Mouse (Mus musculus): ENCODE results near the gene Slc41a3.

The Slc41a3 gene

DNA sequence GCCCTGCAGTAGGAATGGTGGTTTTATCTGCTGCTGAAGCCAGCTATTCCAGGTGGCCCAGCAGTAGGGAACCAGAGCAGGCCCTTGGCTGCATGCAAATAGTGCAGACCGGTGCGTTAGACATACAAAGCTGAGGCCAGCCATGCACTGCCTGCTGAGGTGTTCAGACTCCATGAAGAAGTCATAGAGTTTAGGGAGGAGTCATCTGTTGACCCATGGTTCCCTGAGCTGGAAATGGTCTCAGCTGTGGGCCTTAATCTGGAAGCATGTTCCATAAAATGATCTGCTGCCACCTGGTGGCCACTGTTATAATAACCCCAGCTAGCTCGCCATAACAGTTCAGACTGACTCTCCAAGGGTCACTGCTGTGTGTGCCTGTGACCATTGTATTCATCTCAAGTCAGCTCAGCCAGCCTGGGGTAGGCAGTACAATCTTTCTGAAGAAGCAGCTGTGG lies 29.2 kb upstream of the Slc41a3 start:
- POLR2A ChIA-PET, result interaction anchor here in 3 of 4 experiments (0.5 to 5.3 kb wide), 26 partner anchors 9 to 931 kb away, joined by 3 to 28 read pairs (median 4); partner anchors contain the start of genes Slc41a3 (in 2 of the 3), Cfap100 (in 1 of the 3), Txnrd3 (in 1 of the 3) and Zxdc (in 1 of the 3)
- CTCF ChIA-PET, result interaction anchor here (0.6 to 2.5 kb wide), 77 partner anchors 8 to 1265 kb away, joined by 3 to 17 read pairs (median 4); partner anchors contain the start of genes Cfap100 (in 3 of the 4), Slc41a3 (in 1 of the 4) and Txnrd3 (in 1 of the 4)

DNA sequence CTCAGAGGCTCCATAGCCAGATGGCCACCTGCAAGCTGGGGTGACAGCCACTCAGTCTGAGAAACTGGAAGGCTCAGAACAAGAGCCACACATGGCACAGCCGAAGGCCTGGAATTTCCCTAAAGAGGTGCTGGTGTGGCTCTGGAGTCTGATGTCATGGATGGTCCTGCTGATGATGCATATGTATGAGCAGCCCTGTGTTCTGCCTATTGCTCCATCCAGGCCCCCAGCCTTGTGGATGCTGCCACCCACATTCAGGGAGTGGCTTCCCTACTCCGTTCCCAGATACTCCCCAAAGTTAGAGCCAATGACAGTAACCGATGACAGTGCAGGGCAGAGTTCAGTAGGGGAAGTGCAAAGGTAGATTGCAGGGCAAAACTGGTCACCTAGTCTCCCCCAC lies 26.4 kb upstream of the Slc41a3 start:
- ChIA-PET CTCF (no interaction called here), POLR2A (interaction anchor here in 1 of 4 experiments (4.0 kb wide), 1 partner anchor 16 kb away, joined by 18 read pairs; no protein-coding TSS in a partner anchor)

- ChIA-PET POLR2A (interaction anchor here in 1 of 4 experiments (0.5 kb wide), 1 partner anchor 1330 kb away, joined by 4 read pairs; no protein-coding TSS in a partner anchor), CTCF (interaction anchor here in 2 of 4 experiments (0.6 to 1.2 kb wide), 2 partner anchors 9 to 45 kb away, joined by 3 to 4 read pairs; no protein-coding TSS in a partner anchor)
Observed at GRCm38 (mm10) chr6:90582331-90582730, 22.2 kb upstream of the Slc41a3 start.

GRCm38 (mm10) chr6:90588113-90588512 lies 16.4 kb upstream of the Slc41a3 start:
- ChIA-PET POLR2A (interaction anchor here in 1 of 4 experiments (1.0 to 2.3 kb wide), 2 partner anchors 10 to 68 kb away, joined by 3 to 6 read pairs; no protein-coding TSS in a partner anchor), CTCF (interaction anchor here in 1 of 4 experiments (1.9 kb wide), 1 partner anchor 19 kb away, joined by 10 read pairs; no protein-coding TSS in a partner anchor)

GRCm38 (mm10) chr6:90590707-90591106 lies 13.8 kb upstream of the Slc41a3 start:
- POLR2A ChIA-PET, result interaction anchor here in 1 of 4 experiments (1.4 to 1.8 kb wide), 3 partner anchors 10 to 14 kb away, joined by 4 to 6 read pairs (median 5); partner anchors contain the start of gene Slc41a3
- CTCF ChIA-PET, result interaction anchor here in 3 of 4 experiments (1.0 to 1.7 kb wide), 5 partner anchors 15 to 30 kb away, joined by 3 to 5 read pairs (median 3); no protein-coding TSS in a partner anchor

- ChIA-PET CTCF (interaction anchor here in 2 of 4 experiments (0.5 to 1.5 kb wide), 6 partner anchors 10 to 267 kb away, joined by 3 to 4 read pairs (median 3); partner anchors contain the start of gene Slc41a3 (in 2 of the 2)), POLR2A (interaction anchor here in 1 of 4 experiments (1.7 kb wide), 1 partner anchor 10 kb away, joined by 8 read pairs; the partner anchor contains the start of gene Slc41a3)
Observed at GRCm38 (mm10) chr6:90594972-90595371, 9.6 kb upstream of the Slc41a3 start.

GRCm38 (mm10) chr6:90597060-90597459 lies 7.5 kb upstream of the Slc41a3 start:
- CTCF ChIA-PET, result interaction anchor here in 3 of 4 experiments (0.6 to 1.9 kb wide), 5 partner anchors 10 to 154 kb away, joined by 4 to 7 read pairs (median 4); no protein-coding TSS in a partner anchor

GRCm38 (mm10) chr6:90597592-90597991 lies 6.9 kb upstream of the Slc41a3 start:
- ChIA-PET POLR2A (interaction anchor here in 2 of 4 experiments (0.7 to 1.8 kb wide), 3 partner anchors 9 to 655 kb away, joined by 6 to 8 read pairs (median 7); no protein-coding TSS in a partner anchor), CTCF (interaction anchor here in 3 of 4 experiments (0.7 to 1.9 kb wide), 5 partner anchors 9 to 327 kb away, joined by 4 to 7 read pairs (median 4); no protein-coding TSS in a partner anchor)

More at GRCm38 (mm10) chr6:90597060-90597459, 7.5 kb upstream of the Slc41a3 start:
- POLR2A ChIA-PET, result interaction anchor here in 1 of 4 experiments (1.0 to 1.8 kb wide), 2 partner anchors 10 kb away, joined by 6 to 7 read pairs; no protein-coding TSS in a partner anchor

GRCm38 (mm10) chr6:90598197-90598596 lies 6.3 kb upstream of the Slc41a3 start:
- CTCF ChIA-PET, result interaction anchor here (0.5 to 0.9 kb wide), 4 partner anchors 8 to 326 kb away, joined by 3 to 10 read pairs (median 4); no protein-coding TSS in a partner anchor

DNA sequence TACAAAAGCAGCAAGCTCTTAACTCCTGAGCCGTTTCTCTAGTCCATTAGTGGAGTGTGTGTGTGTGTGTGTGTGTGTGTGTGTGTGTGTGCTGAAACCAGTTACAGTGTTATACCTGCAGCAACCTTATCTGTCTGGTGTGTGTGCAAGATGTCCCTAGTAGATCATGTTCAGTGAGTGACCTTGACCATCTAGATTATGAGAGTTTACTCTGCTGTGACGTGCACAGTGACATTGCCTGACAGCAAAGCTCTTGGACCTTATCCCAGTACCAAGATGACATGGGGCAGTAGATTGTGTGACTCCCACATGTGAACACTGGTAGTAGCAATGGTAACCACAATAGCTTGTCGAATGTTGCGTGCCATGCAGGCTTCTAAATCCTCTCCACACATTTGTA lies 4.2 kb upstream of the Slc41a3 start:
- ChIA-PET CTCF (interaction anchor here in 1 of 4 experiments (1.0 kb wide), 1 partner anchor 33 kb away, joined by 3 read pairs; no protein-coding TSS in a partner anchor), POLR2A (interaction anchor here in 1 of 4 experiments (0.6 to 1.0 kb wide), 7 partner anchors 9 to 216 kb away, joined by 3 to 6 read pairs (median 3); no protein-coding TSS in a partner anchor)

More at GRCm38 (mm10) chr6:90598197-90598596, 6.3 kb upstream of the Slc41a3 start:
- POLR2A ChIA-PET, result interaction anchor here in 2 of 4 experiments (0.7 to 1.8 kb wide), 3 partner anchors 8 to 655 kb away, joined by 6 to 8 read pairs (median 7); no protein-coding TSS in a partner anchor

- POLR2A ChIA-PET, result interaction anchor here in 2 of 4 experiments (1.1 to 1.4 kb wide), 2 partner anchors 10 to 89 kb away, joined by 3 to 5 read pairs; no protein-coding TSS in a partner anchor
- CTCF ChIA-PET, result interaction anchor here (0.5 to 1.4 kb wide), 6 partner anchors 10 to 173 kb away, joined by 3 to 8 read pairs (median 4); partner anchors contain the start of gene Cfap100 (in 1 of the 4)
Observed at GRCm38 (mm10) chr6:90601736-90602135, 2.8 kb upstream of the Slc41a3 start.

GRCm38 (mm10) chr6:90602304-90602703 lies 2.2 kb upstream of the Slc41a3 start:
- POLR2A ChIA-PET, result interaction anchor here in 2 of 4 experiments (0.7 to 1.4 kb wide), 3 partner anchors 11 to 92 kb away, joined by 3 to 5 read pairs (median 3); no protein-coding TSS in a partner anchor
- CTCF ChIA-PET, result interaction anchor here in 3 of 4 experiments (0.5 to 1.3 kb wide), 4 partner anchors 27 to 174 kb away, joined by 3 to 6 read pairs (median 4); partner anchors contain the start of gene Cfap100 (in 1 of the 3)

DNA sequence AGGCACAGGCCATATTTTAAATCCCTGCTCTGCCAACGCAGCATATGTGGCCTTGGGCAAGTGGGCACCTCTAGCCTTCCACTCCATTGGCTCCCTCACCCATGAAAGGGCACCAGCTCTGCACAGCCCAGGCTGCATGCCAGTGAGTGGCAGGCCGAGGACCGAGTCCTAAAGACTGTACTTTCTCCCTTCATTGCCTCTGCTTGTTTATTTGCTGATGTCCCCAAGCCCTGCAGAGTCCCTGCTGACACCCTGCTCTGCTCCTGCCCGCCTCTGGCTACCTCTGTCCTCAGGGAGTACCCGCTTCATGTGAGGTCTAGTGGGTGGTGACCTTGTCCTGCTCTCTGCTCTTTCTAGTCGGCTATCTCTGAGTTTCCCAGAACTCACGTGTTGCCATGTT lies 1.4 kb upstream of the Slc41a3 start:
- ChIA-PET POLR2A (no interaction called here), CTCF (interaction anchor here in 1 of 4 experiments (1.3 kb wide), 1 partner anchor 135 kb away, joined by 6 read pairs; no protein-coding TSS in a partner anchor)

- ChIA-PET CTCF (interaction anchor here (0.5 to 5.2 kb wide), 19 partner anchors 9 to 549 kb away, joined by 3 to 48 read pairs (median 3); partner anchors contain the start of genes Cfap100 (in 1 of the 4) and Iqsec1 (in 1 of the 4)), POLR2A (interaction anchor here (0.6 to 2.2 kb wide), 20 partner anchors 9 to 967 kb away, joined by 3 to 10 read pairs (median 4); partner anchors contain the start of genes Hdac11 (in 1 of the 4) and Zxdc (in 1 of the 4))
Observed at GRCm38 (mm10) chr6:90604130-90604529, 395 bp upstream of the Slc41a3 start.

GRCm38 (mm10) chr6:90605298-90605665 lies 757 bp downstream of the Slc41a3 start:
- ChIA-PET CTCF (interaction anchor here (0.7 to 5.2 kb wide), 14 partner anchors 10 to 384 kb away, joined by 3 to 48 read pairs (median 4); partner anchors contain the start of gene Iqsec1 (in 1 of the 4)), POLR2A (interaction anchor here in 3 of 4 experiments (0.9 to 2.2 kb wide), 14 partner anchors 9 to 235 kb away, joined by 3 to 10 read pairs (median 5); partner anchors contain the start of gene Zxdc (in 1 of the 3))

DNA sequence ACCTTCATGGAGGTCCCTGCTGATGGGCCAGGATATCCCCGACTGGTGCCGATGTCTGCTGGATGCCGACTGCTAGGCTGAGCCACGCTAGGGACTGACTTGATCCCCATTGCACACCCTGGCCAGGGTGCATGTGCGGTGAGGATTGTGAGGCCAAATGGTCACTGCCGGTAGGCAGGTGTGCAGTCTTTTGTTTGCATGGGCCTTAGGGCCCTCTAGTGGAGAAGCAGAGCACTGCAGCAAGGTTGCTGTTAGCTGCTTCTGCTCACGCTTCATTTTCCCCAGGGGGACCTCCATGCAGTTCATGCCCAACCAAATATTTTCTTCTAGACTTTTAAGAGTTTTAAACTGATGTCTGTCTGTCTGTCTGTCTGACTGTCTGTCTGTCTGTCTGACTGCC lies 2.0 kb downstream of the Slc41a3 start:
- ChIA-PET CTCF (interaction anchor here (0.5 to 5.2 kb wide), 136 partner anchors 8 to 1503 kb away, joined by 3 to 48 read pairs (median 4); partner anchors contain the start of genes Cfap100 (in 1 of the 4), Chst13 (in 1 of the 4) and Txnrd3 (in 1 of the 4)), POLR2A (interaction anchor here in 3 of 4 experiments (1.0 to 2.3 kb wide), 11 partner anchors 9 to 989 kb away, joined by 3 to 7 read pairs (median 4); no protein-coding TSS in a partner anchor)

DNA sequence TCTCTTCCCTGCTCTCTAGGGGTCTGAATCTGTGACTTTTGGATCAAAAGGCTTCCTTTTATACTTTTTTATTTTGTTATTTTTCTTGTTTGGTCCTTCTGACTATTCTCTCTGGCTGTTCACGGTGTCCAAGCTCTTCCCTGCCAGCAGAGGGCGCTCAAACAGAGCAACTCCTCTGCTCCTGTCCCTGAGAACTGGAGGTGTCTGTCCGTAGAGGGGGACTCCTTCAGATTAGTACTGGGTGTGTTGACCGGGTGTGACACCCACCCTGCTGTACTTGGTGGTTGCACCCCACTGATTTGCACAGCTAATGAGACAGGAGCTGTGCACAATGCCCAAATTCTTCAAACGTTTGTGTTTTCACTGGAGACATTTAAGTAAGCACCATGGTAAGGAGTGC lies 2.7 kb downstream of the Slc41a3 start:
- ChIA-PET POLR2A (interaction anchor here in 3 of 4 experiments (1.0 to 2.3 kb wide), 11 partner anchors 10 to 990 kb away, joined by 3 to 7 read pairs (median 4); no protein-coding TSS in a partner anchor), CTCF (interaction anchor here (0.5 to 5.2 kb wide), 137 partner anchors 9 to 1503 kb away, joined by 3 to 48 read pairs (median 4); partner anchors contain the start of genes Cfap100 (in 1 of the 4), Chst13 (in 1 of the 4) and Txnrd3 (in 1 of the 4))
